Mouse (Mus musculus): ENCODE data around the gene Gnaq.

The Gnaq gene

DNA sequence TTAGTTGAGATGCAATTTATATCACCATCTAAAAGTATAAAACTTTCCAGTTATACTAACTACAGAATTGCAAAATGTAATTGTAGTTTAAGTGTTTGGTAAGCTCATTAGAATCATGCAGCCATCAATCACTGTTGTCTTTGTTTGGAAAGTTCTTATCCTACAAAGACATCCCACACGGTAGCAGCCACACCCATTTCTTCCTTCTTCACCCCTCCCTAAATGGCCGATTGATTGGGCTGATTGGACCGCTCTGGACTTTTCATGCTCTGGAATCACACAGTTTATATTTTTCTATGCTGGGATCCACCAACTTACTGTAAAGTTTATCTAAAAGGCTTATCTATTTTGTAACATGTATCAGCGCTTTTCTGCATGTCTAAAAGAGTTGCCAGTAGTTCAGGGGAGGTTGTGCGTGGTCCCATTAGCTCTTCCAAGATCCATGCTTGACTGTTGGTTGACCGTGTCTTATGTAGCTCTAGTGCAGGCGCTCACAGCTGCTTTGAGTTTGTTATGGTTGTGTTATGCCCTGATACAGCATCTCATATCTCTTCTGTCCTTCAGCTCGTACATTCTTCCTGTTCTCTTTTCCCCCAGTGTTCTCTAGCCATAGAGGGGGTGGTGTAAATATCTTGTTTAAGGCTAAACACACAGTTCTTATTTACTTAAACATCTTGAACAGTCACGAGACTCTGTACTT is 56.6 kb downstream of the Gnaq start:
- in situ Hi-C loops (cut with MboI, MseI): no loop called here

DNA sequence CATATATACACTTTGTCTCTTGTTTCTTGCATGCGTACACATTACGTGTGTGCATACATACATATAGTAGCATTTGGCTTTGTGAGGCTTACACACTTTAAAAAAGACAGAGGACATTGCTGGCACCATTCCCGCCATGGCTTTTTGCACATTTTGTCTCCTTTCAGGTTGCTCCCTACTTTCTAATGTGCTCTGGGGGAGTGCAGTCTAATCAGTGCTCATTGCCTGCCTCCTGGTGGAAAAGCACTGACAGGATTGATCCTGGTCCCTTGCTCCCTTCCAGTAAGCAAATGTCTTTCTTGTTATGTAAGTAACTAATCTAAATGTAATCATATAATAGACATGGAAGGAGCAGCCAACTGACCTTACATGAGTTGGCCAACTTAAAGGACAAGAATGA is 65.5 kb downstream of the Gnaq start:
- in situ Hi-C loops (cut with MboI, MseI): no loop called here

DNA sequence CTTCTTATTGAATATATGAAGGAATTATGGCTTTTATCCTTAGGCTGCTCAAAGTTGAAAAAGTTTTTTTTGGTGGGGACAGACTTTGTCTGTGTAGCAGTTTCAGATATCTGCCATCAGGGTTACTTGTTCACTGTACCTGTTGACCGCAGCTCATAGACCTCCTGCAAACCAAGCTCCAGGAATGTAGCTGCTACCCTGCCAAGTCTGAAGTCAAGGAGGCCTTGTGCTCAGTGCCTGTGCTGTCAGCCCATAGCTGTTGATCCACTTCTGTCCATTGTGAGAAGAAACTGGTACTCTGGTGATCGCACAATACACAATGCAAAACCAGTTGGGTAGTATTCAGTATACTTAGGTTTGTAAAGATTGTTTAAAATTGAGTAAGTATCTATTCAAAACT is 68.7 kb downstream of the Gnaq start:
- in situ Hi-C loops (cut with MboI, MseI): loop anchor here (5.0 kb wide), 1 partner anchor 56 kb away; no protein-coding TSS in a partner anchor

DNA sequence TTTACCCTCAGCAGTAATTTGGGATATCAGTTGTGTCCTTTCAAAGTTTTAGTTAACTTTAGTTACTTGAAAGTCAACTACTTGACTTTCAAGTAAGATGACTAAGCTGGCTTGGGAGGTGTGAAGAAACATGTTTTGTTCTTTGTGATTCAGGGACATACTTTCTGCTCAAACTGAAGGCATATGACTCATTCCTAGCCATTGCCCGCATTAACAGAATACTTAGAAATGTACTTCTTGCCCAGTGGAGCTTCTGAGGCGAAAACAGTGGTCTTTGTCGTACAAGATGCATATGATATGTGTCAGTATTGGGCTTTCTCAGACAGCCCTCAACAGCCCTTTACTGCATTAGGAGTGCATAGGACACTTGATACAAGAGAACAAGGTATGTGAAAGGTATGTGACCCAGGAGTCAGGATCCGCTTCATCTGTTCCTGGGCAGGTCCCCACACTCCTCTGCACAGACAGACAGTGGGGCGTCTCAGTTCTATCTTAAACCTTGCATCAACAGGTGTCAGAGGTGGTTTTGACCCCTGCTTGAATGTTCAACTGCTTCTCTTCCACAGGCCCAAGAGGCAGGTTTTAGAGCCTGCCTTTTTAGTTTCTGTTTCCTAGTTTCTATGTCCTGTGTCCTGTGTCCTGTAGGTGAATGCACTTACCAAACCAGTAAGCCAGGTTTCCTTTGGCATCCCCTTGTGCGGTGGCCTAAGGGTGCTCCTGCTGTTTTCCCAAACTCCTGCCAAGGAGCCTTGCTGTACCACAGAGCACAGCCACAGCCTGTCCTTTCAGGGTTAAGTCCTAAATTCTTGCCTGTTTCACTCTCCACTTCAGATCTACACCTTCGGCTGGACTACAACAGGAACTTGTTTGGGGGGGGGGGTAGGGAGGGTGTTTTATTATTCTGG is 72.4 kb downstream of the Gnaq start:
- in situ Hi-C loops (cut with MboI, MseI): loop anchor here (5.0 kb wide), 1 partner anchor 52 kb away; no protein-coding TSS in a partner anchor

DNA sequence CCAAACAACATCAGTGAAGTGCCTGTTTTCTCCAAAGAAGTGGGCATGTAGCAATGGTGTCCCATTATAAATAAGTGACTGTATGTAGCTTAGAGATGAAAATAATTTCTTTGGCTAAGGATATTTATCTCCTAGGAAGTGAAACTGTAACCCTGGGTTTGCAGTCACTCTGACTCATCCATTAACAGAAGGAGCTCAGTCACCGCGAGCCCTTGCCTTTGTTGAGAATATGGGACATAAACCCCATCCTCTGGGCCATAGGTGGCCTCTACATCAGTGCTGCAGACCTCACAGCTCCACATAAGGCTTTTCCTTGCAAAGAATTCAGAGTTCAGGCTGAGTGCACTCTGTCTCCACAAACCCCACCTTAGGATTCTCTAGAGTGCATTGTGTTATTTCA is 77.0 kb downstream of the Gnaq start:
- in situ Hi-C loops (cut with MboI, MseI): no loop called here

DNA sequence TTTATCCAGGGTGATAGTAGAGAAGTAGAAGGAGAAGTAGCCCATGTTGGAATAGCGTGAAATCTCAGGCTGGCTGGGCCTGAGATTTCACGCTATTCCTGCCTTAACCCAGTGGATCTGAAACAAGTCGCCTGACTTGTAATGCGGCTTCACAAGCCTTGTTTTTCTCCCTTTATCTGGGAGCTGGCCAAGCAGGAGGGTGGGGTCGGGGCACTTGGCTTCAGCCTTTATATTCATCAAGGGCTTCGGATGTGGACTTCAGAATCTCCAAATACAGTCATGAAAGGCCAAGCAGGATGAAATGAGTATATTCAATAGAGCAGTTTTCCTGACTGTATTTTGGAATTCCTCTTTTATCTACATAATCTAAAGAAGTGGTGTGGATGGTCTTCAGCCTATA is 82.3 kb downstream of the Gnaq start:
- in situ Hi-C loops (cut with MboI, MseI): no loop called here

DNA sequence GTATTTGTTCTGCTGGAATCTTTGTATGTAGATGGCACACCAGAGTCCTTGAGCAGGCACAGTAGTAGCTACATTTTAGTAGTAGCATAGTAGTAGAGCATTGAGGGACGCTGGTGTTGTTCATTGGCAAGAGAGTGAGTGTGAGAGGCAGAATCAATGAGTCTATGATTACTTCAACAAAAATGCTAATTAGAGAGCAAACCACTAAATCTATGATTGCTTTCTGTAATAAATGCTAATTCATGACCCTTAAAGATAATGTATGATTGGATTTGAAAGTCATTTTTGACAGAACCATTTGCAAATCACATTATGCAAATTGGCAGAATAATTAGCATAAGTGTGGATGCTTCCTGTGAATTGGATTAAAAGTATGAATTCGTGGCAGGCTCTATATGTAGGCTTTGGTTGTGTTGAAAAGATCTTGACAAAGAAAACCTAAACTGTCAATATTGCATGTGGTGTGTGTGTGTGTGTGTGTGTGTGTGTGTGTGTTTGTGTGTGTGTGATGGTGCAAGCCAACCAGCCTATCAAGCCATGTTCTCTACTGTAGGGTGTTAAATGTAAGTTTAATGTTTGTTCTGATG is 82.9 kb downstream of the Gnaq start:
- in situ Hi-C loops (cut with MboI, MseI): no loop called here

DNA sequence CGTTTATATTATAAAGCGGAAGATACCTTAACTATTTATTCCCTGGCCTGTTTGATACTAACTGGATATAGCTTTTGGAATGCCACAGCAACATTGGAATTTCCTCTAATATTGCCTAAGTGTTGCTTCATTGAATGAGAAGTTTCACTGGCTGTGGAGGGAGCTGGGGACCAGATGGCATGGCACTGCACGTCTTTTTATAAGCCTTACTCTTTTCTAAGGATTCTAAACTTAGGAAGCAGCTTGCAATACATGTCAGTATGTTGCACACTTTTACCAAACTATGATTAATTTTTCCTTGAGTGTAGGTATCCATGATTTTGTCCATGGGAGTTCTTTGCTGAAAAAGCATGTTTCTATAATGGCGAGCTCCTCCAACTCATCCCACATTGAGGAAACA is 87.3 kb downstream of the Gnaq start:
- in situ Hi-C loops (cut with MboI, MseI): no loop called here

DNA sequence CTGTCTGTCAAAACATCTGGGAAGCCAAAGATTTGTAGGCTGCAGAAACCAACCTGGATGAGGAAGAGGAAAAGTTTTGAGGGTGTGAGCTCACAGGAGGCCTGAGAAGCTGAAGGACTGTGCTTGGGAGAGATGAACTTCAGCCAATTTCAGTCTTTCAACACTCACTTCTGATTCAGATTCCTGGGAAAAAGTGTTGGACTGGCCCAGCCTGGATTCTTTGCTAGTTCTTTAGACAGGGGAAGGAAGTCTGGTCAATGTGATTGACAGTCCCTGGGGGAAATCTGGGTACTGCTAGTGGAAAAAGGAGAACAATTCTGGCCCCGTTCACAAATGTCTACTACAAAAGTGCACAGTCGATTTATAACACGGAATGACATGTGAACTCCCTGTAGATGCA is 89.9 kb downstream of the Gnaq start:
- in situ Hi-C loops (cut with MboI, MseI): no loop called here

DNA sequence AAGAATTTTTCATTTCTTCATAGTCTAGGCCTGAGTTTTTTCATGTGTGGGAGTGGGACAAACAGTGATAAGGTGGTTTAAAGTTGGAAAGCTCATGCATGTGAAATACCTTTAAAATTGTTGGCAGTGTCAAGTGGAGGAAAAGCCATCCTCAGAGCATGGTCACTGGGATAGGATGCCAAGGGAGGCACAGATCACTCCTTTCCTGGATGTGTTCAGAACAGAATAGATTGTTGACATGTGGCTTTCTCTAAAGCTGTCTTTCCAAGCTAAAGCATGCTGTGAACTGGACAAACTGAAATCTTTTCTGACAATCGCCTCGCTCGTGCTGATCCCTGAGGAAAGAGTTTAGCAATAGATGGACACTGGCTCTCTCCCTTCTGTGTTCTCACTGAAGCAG is 90.5 kb downstream of the Gnaq start:
- in situ Hi-C loops (cut with MboI, MseI): no loop called here

DNA sequence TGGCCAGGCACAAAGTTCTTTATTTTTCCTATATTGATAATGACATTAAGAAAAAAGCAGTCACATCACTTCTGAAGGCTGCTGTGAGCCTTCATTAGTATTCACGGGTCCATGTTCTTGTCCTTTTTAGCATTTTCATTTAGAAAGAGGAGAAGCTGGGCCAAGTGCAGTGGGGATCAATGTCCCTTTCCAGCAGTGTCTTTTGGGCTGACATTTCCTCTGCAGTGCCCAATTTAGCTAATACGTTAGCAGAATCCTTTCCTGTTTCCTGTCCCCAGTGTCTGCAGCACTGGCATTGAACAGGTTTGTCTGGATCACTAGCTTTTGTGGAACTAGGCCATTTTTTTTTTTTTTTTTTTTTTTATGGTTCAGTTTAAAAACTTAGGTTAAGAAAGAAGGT is 92.2 kb downstream of the Gnaq start:
- in situ Hi-C loops (cut with MboI, MseI): no loop called here

DNA sequence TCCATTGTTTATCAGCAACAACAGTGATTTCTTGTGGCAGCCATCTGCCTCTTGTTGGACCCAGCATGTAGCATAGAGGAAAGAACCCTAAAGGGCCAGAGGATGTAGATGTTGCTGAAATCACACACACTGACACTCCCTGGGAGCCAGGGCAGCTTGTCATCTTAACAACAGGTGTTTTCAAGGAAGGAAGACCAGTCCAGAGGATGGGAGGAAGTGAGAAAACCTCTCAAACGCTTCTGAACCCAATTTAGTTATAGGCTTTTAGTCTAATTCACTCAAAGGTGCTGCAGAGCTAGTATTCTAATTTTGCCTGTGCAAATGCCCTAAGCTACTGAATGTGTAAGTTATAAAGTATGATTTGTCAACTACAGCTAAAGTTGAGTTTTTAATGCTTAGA is 99.0 kb downstream of the Gnaq start:
- in situ Hi-C loops (cut with MboI, MseI): no loop called here

DNA sequence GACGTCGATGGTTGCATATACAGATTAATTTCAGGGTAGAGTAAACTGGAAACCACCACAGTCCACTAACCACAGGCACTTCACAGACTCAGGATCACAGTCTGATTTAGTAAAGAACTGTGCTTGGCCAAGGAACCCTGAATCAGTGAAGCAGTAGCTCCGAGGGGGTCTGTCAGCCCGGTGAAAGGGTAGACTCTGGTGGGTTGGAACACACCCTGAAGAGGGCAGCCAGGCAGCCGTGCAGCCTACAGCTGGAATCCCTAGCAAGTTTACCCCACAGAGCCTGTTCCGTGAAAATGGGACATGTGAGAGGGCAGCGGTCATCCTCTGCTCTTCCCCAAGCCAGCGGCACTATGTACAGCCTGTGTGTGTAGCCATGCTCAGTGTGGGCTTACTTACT is 103.0 kb downstream of the Gnaq start:
- in situ Hi-C loops (cut with MboI, MseI): no loop called here

DNA sequence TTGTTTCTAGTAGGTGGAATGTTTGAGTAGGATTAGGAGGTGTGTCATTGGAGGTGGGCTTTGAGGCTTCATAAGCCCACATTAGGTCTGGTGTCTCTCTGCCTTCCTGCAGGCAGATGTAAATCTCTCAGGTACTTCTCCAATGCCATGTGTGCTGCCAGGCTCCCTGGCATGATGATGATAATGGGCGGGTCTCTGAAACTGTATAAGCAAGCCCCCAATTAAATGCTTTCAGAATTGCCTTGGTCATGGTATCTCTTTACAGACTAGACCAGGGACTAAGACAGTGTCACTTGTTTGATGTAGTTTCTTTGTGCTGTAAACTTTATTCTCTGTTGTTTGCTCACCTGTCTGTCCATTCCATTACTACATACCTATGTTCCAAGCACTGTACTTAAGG is 104.4 kb downstream of the Gnaq start:
- in situ Hi-C loops (cut with MboI, MseI): no loop called here

DNA sequence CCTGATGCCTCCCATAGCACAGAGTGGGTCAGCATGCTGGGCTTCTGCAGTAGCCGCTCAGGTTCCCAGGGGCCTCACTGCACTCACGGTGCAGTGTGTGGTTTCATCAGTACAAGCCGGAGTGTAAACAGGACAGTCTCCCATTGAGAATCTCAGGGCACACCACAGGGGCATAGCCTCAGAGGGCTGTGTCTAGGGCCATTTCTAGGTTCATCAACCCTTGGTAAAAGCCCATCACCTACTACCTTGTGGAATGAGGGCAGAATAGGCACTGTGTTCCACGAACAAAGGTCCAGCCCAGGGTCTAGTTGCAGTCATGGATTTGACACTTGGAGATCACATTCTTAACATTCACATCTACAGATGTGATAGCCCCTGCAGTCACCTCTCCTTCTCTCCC is 105.4 kb downstream of the Gnaq start:
- in situ Hi-C loops (cut with MboI, MseI): no loop called here

DNA sequence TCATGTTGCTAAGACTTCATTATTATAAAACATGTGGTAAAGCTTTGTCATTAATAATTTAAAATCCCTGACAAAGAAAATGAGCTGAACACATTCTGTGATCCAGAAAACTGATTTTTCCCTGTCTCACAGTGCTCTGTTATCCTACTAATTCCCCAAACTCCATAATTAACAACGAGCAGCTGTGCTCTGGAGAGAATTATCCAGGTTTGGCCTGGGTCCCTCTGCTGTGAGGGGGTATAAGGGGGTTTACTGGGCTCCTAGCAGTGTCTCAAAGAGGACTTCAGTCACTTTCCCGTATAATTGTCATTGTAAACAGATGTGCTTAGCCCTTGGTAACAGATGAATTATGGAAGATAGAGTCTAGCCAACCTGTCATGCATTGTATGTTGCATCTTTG is 105.9 kb downstream of the Gnaq start:
- in situ Hi-C loops (cut with MboI, MseI): no loop called here

DNA sequence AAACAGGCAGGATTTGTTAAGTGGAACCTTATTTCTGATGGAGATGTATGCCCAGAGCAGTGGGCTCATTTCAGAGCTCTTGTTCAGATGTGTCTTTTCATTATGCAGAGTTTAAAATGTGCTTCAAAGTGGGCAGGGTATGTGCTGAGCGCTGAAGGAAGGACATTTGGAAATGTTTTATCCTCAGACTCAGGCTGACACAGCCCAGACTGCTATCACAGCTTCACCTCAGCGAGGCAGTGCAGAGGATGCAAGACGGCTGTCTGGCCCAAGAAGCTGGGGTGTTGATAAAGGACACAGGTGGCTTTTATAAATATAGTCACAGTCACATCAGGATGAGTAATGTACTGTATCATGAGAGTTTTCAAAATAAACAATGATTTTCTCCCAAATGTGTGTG is 110.1 kb downstream of the Gnaq start:
- in situ Hi-C loops (cut with MboI, MseI): no loop called here

DNA sequence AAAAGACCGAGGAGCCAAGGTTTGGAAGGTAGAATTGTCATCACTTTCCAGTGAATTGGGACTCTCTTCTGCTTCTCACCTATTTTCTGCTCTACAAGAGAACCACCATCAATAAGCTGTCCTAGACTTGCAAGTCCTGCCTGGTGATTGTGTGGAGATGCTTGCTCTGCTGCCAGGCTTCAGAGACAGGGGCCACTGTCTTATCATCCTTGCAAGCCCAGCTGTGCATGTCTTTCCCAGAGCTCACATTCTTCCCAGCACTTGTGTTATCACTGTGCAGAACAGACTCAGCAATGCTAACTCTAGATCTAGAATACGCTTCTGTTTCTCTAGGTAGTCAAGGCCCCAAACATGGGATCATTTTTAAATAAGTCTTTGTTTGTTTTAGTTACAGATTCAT is 116.4 kb downstream of the Gnaq start:
- in situ Hi-C loops (cut with MboI, MseI): no loop called here

DNA sequence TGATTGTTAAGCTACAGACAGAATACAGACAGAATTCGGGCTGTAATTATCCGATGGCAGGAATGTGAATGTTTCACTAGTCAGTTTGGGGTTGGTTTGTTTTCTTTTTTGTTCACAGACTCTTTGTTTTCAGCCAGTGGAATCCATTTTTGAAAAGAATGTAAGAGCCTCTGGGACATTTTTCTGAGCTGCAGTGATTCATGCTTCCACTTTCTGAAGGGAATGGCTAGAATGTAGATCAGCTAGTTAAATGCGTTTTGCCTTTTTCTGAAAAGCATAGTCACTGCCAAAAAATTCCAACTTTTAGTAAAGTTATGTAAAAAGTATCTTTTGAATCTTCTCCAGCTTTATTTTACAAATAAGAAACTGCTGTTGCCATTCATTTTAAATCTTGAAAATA is 118.3 kb downstream of the Gnaq start:
- in situ Hi-C loops (cut with MboI, MseI): no loop called here

DNA sequence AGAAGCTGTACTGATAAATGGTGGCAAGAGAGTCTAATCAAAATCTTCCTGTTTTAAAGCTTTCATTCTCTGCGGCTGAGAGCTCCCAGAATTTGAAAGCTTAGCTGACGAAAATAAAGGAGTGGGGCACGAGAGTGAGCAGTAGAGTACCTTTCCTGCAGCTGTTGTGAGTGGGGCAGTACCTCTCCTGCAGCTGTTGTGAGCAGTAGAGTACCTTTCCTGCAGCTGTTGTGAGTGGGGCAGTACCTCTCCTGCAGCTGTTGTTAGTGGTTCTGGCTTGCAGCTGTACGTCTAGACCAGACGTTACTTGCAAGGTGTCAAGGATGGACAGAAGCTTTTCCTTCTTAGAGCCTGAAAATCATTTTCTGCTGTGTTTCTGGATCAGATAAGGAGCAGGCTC is 119.2 kb downstream of the Gnaq start:
- in situ Hi-C loops (cut with MboI, MseI): no loop called here

DNA sequence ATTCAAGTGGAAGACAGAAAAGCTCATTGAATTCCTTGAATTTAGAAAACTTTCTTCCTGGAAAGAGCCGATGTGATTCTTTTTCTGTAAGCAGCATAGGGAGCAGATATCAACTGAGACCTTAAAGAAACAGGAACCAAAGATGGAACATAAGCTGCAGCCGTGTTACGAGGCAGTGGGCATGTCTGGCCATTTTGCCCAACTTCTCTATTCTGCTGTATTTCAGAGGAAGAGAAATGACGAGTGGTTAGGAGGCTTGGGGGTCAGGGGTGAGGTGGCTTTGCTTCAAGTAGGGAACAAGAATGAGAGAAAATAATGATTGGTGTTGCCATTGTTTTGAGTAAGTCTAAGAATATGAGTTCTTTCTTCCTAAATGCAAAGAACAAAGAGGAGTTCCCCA is 120.1 kb downstream of the Gnaq start:
- in situ Hi-C loops (cut with MboI, MseI): no loop called here

DNA sequence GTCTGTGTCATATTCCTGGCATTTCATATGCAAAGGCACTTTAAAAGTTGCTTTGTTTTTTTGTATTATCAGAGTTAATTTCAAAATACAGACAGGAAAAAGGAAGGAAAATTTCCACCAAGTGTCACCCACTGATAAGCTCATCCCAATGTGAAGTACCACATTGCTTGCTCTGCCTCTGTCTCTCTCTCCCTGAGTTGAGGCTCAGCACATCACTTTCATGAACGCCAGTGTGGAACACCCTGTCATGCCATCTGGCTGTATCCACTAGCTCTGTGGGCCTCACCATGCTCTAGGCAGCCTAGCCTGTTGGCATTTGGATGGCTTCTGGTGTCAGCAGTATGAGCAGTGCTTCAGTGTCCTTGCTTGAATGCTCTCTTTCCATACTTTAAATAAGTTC is 122.2 kb downstream of the Gnaq start:
- in situ Hi-C loops (cut with MboI, MseI): loop anchor here (5.0 kb wide), 1 partner anchor 53 kb away; no protein-coding TSS in a partner anchor

DNA sequence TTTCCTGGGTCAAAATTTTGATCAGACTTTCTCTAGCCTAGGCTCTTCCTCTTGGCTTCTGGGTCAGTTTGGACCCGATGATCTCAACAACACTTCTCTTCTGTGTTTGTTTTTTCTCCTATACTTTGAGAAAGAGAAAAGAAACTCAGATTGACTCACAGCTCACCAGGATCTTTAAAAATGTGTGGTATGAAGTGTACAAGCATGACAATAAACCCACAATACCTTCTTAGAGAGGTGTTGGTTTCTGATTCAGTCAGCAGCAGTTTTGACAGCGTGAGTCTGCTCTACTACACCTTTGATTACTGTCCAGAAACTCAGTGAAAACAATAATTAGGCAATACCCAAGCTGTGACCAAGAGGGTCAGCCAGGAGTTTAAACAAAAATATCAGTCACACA is 122.7 kb downstream of the Gnaq start:
- in situ Hi-C loops (cut with MboI, MseI): loop anchor here (5.0 kb wide), 1 partner anchor 53 kb away; no protein-coding TSS in a partner anchor
